Mouse (Mus musculus) hindlimb bud, embryonic 11.5 days (tissue): ENCODE results near the gene Nphp1.

ENCODE experiments used
- DNase-seq: peaks from one replicate; pipeline ENCODE4 v3.0.0-alpha.2; 2012; ENCODE audit warnings: low read depth, low spot score; ENCODE audit errors: extremely low spot score

Gene Nphp1

GRCm38 (mm10) chr2:127749376-127749775 lies 39.3 kb downstream of the Nphp1 start:
- DNase-seq, result no peak

GRCm38 (mm10) chr2:127748316-127748715 lies 40.4 kb downstream of the Nphp1 start:
- no peak for DNase-seq

GRCm38 (mm10) chr2:127742637-127743036 lies 46.1 kb downstream of the Nphp1 start:
- no peak for DNase-seq

GRCm38 (mm10) chr2:127740756-127741519 lies 47.8 kb downstream of the Nphp1 start:
- no peak for DNase-seq

GRCm38 (mm10) chr2:127737885-127738284 lies 50.8 kb downstream of the Nphp1 start:
- no peak for DNase-seq

- DNase-seq, result no peak
Measured at GRCm38 (mm10) chr2:127736631-127737209, 52.0 kb downstream of the Nphp1 start.

- DNase-seq, result no peak
Measured at GRCm38 (mm10) chr2:127735512-127736145, 53.1 kb downstream of the Nphp1 start.

GRCm38 (mm10) chr2:127734889-127735288 lies 53.8 kb downstream of the Nphp1 start:
- DNase-seq, result no peak

GRCm38 (mm10) chr2:127730301-127730997 lies 58.2 kb downstream of the Nphp1 start:
- no peak for DNase-seq

- DNase-seq, result no peak
Measured at GRCm38 (mm10) chr2:127729671-127730070, 59.0 kb downstream of the Nphp1 start, which contains the start of gene Mall. Gene Mall, minus strand, starts transcription at chr2:127729932.

- DNase-seq, result no peak
Measured at GRCm38 (mm10) chr2:127728661-127729450, 59.8 kb downstream of the Nphp1 start.

- no peak for DNase-seq
Measured at GRCm38 (mm10) chr2:127728146-127728545, 60.6 kb downstream of the Nphp1 start.

- no peak for DNase-seq
Measured at GRCm38 (mm10) chr2:127723193-127723592, 65.5 kb downstream of the Nphp1 start.

- DNase-seq, result no peak
Measured at GRCm38 (mm10) chr2:127722176-127722892, 66.4 kb downstream of the Nphp1 start.

GRCm38 (mm10) chr2:127718839-127719468 lies 69.7 kb downstream of the Nphp1 start:
- DNase-seq, result no peak

GRCm38 (mm10) chr2:127714726-127715125 lies 74.0 kb downstream of the Nphp1 start:
- no peak for DNase-seq

GRCm38 (mm10) chr2:127708792-127709191 lies 79.9 kb downstream of the Nphp1 start:
- no peak for DNase-seq

- no peak for DNase-seq
Measured at GRCm38 (mm10) chr2:127708060-127708459, 80.6 kb downstream of the Nphp1 start.

GRCm38 (mm10) chr2:127705267-127705666 lies 83.4 kb downstream of the Nphp1 start:
- DNase-seq, result no peak
